Mouse (Mus musculus) cerebellum, postnatal 10 days (tissue): ENCODE results near the gene Ccdc60.
A peak's percentile ranks its signal among the peaks of the same experiment; 100 is the strongest.

Experiments
- DNase-seq, 2 experiments: peaks; one replicate each; pipeline ENCODE4 v3.0.0; 2021; ENCODE audit warnings: mixed read lengths in 2 of 2

Ccdc60 gene

DNA sequence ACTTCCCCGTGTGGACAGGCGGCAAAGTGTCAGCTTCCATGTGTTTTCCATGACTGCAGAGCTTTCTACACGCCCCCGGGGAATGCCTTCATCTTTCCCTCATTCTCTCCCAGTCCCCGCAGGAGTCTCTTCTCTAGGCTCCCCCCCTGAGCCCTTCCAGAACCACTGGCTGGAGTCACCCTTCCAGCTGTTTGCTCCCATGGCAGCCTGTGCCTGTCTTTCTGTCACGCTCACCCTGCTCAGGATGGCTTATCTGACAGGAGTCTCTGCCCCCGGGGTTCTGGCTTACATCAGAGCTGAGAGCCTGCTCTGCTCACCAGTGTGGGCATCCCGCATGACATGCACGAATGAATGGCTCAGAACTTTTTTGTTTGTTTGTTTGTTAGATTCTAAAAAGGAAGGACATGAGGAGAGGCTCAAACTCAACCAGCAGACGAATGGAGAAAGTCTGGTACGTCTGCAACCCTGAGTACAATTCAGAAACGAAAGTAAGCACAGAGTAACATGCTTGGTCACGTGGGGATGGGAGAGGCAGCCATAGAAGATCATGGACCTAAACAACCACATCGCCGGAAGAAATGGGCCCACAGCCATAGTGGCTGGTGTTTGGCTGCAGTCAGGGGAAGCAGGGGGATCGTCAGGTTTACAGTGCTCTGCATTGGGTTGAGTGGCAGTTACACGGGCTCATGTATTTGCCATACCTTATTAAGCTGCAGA lies 17.1 kb downstream of the Ccdc60 start:
- no peak for DNase-seq

DNA sequence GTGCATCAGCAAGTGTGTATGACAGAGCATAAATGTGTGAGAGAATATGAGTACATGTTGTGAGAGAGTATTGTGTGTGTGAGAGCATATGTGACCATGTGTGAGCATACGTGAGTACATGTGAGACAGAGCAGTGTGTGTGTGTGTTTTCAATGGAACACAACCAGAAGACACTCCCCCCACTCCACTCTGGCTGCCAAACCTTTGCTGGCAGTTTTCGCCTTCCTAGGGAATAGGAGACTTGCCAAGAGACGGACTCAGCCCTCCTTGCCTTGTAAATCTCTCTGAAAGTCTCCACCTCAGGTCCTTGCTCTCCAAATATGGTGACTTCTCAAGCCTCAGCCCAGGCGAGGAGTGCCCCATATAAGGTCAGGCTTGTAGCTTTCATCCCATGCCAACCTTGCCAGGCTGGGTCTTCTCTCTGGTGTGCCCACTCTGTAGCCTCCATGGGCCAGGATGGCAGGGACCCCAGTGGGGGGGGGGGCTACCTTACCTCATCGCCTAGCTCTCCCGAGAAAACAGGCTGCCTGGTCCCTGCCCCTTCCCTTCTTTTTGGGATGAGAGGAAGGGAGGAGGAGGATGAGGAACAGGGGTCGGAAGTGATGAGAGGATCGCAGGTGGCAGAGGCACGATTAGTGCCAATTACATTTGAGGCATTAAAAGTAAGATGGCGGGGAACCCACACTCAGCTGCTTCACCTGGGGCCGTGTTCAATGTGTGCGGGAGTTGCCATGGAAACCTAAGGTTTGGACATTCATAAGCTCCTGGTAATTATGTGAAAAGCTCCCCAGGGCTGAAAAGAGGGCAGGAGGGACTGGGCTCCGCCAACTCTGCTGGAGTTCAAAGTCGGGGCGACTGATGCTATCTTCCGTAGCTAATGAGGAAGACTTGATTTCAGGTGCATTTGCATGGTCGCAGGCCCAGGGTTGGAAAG lies 19.3 kb downstream of the Ccdc60 start:
- peak; percentile 70 to 72 for DNase-seq

DNA sequence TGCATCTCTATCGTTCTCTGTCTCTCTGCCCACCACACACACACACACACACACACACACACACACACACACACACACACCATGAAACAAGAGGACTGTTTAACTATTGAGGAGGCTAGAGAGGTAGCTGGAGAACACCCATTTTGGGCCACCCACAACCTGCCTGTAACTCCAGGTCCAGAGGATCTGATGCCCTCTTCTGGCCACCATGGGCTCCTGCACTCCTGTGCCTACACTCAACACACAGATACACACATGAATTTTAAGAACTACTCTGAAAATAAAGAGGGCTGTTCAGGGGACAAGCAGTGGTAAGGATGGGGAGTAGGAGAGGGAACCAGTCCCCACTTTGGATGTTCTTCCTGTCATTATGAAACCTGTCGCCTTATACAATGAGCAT lies 26.1 kb downstream of the Ccdc60 start:
- no peak for DNase-seq

DNA sequence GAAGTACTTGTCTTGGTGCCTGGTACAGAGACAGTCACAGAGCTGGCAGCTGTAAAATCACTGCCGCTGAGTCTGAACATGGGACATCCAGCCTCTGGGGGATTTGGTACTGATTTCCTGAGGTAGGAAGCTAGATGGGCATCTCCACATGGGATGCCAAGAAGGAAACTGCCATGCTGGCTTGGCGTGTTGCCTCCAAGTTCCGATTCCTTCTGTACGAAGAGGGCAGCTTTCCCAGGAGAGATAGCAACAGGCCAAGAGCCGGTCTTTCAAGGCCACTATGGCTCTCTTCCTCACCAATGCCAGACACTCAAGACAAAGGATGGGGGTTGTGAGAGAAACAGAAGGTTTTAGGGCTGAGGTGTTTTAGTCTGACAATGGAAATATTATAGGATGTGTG lies 26.8 kb downstream of the Ccdc60 start:
- peak; percentile 41 to 51 for DNase-seq

DNA sequence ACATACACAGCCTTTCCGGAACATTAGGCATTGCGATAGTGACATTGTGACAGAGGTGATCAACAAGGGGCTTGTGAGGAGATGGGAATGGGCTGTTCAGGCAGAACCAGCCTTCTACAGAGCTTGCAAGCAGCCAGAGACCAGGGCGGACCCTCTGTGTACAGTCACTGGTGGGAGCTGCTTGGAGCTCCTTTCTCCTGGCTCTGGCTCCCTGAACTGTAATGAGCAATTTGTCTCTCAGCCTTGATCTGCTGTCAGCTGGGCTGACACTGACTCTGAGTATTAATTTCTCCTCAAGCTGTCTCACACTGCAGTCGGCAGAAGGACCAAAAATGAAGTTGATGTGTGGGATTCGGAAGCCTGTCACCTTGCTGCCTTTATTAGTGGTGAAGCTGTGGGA lies 28.4 kb downstream of the Ccdc60 start:
- DNase-seq: peak; percentile 55 to 64

DNA sequence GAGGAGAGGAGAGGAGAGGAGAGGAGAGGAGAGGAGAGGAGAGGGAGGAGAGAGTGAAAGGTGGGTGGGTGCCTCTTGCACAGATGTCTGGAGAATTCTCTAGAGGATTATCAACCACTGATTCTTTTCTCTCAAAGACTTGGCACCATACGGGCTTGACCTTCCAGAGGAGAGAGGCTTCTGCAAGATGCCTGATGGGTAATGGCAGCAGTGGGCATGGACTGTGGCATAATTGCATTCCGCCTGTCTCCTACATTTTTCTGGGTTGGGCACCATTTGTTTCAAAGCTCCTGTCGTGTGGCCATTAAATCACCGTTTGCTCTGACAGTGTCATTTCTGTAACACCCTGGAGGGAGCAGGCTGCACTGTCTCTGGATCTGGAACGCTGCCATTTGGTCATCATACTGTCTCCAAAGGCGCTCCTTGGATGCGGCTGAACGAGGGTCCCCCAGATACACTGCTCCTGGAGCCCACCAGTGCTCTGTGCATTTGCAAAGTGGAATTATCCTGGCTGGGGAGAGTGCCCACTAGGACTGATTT lies 30.4 kb downstream of the Ccdc60 start:
- peak; percentile 81 to 84 for DNase-seq

DNA sequence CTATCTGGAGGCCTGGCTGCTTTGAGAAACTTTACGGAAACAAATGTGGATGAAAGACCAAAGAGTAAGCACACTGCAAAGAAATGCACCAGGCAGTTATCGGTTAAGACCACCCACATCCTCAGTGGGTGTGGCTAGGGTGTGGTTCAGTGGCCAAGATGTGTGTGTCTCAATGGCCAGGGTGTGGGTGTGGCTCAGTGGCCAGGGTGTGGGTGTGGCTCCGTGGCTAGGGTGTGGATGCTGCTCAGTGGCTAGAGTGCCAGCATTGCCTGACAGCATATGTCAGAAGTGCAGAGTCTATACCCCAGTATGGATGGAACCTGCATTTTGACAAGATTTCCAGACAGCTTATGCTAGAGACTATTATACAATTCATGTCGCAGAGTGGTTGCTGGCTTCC lies 34.9 kb downstream of the Ccdc60 start:
- no peak for DNase-seq

DNA sequence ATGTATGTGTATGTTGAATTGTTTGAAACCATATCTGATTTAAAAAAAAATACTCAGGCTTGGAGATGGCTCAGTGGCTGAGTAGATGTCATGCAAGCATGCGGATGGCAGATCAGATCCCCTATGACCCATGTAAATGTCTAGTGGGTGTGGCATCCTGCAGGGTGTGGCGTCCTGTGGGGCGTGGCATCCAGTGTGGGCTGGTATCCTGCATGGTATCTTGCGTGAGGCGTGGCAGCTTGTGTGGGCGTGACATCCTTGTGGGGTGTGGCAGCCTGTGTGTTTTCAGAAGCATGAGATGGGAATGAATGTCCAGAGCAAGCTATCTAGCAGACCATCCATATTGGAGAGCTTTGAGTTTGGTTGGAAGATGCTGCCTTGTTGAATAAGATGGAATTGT lies 36.6 kb downstream of the Ccdc60 start:
- no peak for DNase-seq

DNA sequence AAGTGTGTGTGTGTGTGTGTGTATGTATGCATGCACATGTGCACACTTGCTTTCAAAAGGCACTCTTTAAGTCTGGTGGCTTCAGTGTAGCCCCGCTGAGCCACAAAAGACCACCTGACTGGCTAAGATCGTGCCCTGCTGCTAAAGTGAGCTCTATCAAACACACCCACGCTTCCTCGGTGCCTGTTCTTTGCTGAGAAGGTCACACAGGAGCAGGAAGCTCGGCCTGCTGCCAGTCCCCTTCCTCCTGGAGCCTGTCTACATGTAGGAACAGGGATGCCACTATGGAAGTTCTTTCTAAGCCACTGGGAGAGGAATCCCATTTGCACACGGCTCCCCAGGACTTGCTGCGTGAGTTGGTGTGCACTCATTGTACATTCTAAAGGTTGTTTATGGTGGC lies 42.1 kb downstream of the Ccdc60 start:
- no peak for DNase-seq

DNA sequence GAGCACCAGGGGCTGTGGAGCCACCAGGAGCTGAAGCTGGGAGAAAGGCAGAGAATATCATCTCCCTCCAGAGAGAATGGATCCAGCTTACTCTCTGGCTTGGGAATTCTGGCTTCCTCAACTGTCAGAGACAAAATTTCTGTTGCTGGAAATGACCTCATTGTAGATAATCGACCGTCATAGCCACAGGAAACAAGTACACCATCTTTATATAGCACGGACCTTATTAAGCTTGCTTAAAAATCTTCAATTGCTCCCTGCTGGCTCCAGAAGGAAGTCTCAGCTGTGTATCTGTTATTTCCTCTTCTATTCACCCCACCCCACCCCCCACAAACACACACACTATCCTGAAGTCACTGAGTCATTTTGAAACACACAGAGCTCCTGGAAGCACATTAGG lies 44.3 kb downstream of the Ccdc60 start:
- no peak for DNase-seq

DNA sequence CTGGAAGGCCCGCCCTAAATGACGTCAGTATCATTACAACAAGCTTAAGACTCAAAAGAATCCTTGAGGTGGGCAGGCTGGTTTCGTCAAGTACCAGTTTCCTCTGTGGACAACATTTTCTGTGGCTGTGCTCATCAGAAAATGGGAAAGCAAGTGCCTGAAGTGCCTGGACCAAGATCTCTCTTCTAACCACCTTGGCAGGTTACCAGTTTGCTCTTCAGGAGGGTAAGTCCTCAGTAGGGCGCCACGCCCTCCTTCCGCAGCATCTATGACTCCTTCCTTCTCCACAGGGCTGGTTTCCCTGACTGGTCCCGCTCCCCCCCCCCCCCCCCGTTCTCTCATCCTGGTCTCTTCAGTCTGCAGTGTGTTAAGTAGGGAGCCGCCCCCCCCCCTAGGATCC lies 45.2 kb downstream of the Ccdc60 start:
- no peak for DNase-seq

DNA sequence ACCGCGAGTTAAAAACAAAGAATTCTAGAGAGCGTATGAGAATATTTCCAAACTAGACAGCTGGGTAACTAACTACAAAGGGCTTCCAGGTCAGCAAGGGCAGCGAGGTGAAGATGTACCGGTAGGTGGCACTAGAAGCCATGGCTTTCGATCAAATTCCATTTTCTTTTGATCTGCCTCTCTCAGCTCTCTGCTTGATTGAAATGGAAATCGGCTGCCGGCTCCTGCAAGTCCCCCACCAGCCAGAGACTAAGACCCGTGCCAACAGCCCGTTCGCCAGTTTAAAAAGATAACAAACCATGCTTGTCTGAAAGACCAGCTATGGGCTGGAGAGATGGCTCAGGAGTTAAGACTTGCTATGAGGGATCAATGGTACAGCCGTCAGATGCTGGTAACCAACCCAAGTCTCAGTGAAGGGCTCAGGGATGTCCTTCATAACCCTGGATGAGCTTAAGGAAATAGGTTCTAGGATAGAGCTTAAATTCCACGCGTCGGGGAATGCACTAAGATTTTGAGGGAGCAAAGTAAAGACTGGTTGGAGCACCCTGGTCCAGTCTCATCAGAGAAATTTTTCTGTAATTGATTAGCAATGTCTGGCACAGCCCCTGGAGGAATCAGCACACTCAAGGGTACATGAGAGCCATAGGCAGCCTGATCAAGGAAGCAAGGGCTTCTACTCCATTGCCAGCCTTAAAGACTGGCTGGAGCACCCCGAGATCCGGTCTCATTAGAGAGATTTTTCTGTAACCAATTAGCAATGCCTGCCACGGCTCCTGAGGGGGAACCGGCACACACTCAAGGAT lies 56.7 kb downstream of the Ccdc60 start:
- peak; percentile 87 to 92 for DNase-seq

DNA sequence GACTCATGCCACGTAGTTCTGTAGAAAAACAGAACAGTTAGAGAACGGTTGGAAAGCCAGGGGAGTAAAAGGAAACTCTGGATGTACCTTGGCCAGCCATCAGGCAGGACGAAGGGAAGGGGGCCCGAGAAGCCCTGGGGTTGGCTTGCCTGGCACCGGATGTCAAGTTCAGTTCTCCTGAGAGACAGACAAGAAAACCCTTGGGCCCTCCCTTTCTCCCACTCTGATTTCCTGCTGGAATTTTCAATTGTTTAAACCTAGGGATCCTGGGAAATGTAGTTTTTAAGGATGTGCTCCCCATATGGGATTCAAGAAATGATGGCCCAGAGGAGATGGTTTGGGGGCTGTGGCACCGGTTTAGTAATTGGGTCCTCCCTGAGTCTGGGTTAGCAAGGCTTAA lies 60.4 kb downstream of the Ccdc60 start:
- no peak for DNase-seq

DNA sequence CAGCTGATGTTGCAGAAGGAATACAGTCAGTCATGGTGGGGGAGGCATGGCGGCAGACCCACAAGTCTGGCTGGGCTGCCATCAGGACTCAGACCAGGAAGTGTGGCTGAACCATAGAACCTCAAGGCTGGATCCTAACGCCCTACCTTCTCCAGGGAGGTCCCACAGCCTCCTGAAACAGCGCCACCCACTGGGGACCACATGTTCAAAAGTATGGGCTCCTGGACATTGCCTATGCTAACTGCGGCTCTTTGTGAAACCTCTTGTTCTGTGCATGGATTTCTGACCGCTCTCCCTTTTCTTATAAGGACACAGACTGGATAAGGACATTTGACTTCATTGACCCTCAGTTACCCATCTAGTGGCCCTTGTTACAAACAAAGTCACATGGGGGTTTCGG lies 64.8 kb downstream of the Ccdc60 start:
- DNase-seq: no peak

DNA sequence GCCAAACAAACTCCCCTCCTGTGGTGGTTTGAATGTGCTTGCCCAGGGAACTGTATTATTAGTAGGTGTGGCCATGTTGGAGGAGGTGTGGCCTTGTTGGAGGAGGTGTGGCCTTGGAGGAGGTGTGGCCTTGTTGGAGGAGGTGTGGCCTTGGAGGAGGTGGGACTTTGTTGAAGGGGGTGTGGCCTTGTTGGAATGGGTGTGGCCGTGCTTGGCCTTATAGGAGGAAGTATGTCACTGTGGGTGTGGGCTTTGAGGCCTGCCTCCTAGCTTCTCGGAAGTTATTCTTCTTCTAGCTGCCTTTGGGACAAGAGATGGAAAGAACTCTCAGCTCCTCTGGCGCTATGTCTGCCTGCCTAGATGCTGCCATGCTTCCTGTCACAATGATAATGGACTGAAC lies 66.9 kb downstream of the Ccdc60 start:
- no peak for DNase-seq

DNA sequence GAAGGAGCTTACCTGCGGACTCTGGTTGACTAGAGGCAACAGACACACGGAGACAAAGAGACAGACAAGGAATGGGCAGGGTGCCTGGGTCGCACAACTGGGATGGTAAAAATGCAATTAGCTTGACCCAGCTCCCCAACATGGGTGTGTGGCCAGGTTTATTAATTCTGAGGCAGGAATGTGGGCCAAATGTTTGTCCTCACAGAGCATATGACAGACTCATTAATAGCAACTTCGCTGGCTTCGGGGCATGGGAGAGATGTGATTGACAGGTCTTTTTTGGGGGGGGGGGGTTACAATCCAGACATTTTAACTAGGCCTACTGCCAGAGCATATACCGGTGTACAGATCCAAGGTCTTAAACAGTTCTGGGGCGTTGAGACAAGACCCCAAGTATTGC lies 69.5 kb downstream of the Ccdc60 start:
- DNase-seq: peak in 1 of 2 experiments; percentile 46

DNA sequence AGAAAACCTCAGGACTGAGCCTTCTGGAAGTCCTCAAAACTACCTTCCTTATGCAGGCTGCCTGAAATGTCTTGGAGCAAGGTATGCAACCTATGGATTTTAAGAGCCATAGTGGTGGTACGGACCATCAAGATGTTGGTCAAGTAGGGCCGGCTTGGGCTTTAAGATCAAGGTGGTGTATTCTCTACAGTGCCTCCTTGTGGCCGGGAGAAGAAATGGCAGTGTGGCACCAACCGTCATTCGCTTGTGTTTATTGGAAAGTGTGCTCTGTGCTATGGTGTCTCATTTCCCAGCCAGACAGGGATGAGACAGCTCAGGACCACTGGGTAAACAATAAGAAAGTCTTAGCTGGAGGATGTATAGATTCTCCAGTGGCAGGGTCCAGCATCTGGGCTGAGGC lies 76.1 kb downstream of the Ccdc60 start:
- DNase-seq: no peak

DNA sequence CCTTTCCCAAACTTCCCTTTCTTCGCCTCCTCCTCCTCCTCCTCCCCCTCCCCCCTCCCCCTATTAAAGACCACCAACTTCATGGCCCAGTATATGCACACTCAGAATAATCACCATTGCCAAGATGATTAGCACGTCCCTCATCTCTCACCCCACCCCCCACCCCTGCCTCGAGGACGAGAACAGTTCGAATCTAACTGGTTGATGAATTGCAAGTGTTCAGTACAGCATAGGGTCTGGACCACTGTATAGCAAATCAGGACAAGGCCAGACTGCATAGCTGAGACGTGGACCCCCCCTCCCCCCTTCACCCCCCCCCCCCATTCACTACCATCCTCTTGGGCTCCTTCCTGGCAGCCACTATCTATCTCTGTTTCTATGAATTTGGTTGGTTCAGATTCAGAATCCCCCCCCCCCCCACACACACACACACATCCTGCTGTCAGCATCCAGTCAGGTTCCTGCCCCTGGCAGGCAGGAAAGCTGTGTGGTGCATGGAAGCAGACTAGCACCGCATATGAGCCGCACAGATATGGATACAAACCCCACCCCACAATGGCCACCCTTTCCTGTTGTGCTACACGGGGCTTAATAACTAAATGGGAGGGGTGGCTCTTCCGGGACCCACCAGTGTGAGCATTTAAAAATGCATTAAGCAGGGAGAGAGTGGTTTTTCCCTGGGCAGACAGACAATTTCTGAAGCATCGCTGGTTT lies 79.2 kb downstream of the Ccdc60 start:
- DNase-seq: no peak

DNA sequence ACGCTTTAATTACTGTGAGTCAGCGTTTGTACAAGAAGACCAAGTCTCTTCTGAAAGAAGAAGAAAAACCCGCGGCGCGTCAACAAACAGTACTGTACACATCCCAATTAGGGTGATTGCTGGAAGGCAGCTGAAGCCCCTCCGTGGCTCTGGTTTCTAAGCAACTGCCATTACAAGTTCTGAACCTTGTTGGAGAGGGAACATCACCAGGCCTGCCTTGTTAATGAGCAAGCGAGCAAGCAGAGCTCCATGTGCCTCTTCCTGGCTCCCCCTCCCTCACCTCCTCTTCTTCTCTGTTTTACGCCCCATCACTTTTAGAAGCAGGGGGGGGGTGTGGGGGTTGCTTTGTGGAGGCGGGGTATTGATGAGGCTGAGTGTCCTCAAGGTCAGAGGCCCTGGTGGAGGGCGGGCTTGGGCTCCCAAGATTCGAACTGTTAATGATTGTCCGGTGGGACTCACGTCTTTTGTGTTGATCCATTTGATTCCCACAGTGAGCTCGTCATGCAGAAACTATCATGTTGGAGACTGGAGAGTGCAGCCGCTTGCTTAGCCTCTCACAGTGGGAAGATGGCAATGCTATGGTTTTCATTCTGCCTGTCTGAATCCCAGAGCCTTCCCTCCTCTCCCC lies 79.9 kb downstream of the Ccdc60 start:
- DNase-seq: peak; percentile 39

DNA sequence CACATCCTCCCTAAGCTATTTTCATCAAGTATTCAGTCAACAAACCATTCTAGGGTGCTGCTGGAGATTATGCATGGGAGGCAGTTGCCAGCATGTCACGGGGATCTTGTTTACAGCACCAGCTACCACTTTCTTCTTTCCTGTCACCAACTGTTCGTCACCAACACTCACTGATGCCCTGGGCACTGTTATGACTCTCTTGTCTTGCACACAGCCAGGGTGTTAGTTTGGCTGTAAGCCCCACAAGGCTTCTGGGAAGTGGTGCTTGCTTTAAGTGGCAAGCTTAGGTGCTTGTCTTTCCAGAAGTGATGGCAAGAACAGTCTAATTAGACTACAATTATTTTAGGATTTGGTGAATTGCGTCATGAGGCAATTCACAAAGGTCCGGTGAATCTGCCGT lies 86.1 kb downstream of the Ccdc60 start:
- no peak for DNase-seq

DNA sequence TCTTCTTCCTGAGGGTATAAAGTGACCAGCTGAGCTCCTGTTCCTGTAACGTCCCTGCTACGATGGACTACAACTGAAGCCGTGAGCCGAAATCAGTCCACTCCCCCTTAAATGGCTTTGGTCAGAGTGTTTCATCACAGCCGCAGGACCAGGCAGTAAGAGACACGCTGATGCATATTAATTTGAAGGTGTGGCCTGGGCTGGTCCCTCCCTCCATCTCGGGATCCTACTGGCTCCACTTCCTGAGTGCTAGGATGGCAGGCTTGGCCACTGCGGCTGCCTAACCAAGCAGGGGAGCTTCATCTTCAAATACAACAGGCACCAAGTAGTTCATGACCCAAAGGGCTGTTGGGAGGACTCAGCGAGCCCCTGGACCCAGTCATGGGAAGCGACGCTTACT lies 94.3 kb downstream of the Ccdc60 start:
- DNase-seq: no peak

DNA sequence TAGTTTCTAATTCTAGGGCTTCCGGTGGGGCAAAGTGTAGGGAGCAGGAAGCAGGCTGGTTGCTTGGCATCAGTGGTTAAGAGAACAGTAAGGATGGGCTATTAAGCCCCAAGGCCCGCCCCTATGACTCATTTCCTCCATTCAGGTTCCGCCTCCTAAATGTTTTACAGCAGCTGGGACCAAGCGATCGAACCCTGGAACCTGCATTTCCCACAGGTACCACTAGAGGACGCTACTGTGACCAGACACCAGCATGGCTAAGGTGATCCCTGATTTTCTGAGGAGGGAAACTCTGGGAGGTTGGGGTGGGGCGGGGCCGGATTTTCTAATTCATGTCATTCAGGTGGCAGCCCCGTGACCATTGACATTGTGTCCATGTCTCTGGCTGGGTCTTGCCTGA lies 96.1 kb downstream of the Ccdc60 start:
- DNase-seq: no peak
